Mouse (Mus musculus): ENCODE data around the gene Hist1h2be.
A peak's percentile ranks its signal among the peaks of the same experiment; 100 is the strongest.
"Not testable (repeated sequence)": the region's sequence is repeated elsewhere in the genome, so short reads cannot be mapped to it uniquely, and the experiment has no call there.

Hist1h2be gene

GRCm38 (mm10) chr13:23551146-23551834 is 69.6 kb downstream of the Hist1h2be start, which contains the start of gene Hist1h4f:
Hist1h4f (minus strand) TSS chr13:23551648.
- peak; percentile 89 for DNase-seq (ENCODE audit: low spot score)

GRCm38 (mm10) chr13:23550761-23551145 is 70.2 kb downstream of the Hist1h2be start:
- DNase-seq (ENCODE audit: low spot score), result no peak

DNA sequence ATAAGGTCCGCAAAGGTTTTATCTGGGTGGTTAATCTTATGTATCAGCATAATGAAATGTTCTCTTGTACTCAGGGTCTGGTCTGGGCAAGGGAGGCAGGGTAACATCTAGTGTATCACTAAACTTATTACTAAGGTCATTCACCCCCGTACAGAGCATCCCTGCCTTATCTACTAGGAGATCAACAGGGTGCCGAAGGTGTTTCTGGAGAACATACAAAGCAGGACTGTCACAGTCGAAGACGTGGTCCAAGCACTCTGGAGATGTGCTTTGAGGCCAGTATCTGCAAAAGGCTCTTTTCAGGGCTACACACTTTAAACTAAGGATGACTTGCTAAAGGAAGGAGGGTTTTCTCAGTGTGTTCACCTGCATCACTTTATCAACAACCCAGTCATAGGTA is 74.2 kb downstream of the Hist1h2be start:
- no peak for DNase-seq (ENCODE audit: low spot score)

GRCm38 (mm10) chr13:23544787-23545120 is 76.2 kb downstream of the Hist1h2be start:
- DNase-seq (ENCODE audit: low spot score), result not testable (repeated sequence)

- DNase-seq (ENCODE audit: low spot score), result peak; percentile 95
Observed at GRCm38 (mm10) chr13:23543965-23544786, 76.7 kb downstream of the Hist1h2be start, which contains the start of gene Hist1h3f. Hist1h3f (plus strand) TSS chr13:23544052.

DNA sequence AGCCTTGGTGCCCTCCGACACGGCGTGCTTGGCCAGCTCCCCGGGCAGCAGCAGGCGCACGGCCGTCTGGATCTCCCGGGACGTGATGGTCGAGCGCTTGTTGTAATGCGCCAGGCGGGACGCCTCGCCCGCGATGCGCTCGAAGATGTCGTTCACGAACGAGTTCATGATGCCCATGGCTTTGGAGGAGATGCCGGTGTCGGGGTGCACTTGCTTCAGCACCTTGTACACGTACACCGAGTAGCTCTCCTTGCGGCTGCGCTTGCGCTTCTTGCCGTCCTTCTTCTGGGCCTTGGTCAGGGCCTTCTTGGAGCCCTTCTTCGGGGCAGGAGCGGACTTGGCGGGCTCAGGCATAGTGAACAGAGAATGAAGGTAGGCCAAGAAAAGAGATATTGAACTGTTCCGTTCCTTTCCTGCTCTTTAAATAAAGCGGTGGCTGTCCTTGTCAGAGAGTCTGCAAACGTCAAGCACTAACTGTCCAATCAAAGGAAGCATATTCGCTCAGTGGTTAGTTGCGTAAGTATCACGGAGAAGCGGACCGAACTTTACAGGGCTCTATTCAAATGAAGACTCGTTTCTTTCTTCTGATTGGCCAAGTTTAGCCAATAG is 77.8 kb downstream of the Hist1h2be start, which contains the start of gene Hist1h2bh:
TSS of gene Hist1h2bh (minus strand) at position 394 of the 609 bp plus-strand sequence.
- peak; percentile 93 for DNase-seq (ENCODE audit: low spot score)

DNA sequence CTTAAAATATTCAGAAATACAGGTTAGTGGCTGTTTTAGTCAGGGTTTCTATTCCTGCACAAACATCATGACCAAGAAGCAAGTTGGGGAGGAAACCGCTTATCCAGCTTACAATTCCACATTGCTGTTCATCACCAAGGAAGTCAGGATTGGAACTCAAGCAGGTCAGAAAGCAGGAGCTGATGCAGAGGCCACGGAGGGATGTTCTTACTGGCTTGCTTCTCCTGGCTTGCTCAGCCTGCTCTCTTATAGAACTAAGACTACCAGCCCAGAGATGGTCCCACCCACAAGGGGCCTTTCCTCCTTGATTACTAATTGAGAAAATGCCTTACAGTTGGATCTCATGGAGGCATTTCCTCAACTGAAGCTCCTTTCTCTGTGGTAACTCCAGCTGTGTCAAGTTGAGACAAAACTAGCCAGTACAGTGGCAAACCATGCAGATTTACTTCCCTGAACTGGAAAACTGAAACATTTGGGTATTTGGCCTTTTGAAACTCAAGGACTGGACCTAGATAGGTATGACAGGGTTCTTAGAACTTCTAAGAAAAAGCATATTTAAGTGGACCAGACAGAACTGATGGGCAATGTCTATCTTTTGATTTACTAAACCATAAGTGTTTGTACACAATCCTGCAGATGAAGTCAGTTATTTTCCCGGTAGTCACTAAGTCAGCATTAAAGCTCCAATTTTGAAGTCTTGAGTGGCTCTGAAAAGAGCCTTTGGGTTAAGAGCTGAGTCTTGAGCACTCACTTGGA is 78.5 kb downstream of the Hist1h2be start:
- not testable (repeated sequence) for DNase-seq (ENCODE audit: low spot score)

DNA sequence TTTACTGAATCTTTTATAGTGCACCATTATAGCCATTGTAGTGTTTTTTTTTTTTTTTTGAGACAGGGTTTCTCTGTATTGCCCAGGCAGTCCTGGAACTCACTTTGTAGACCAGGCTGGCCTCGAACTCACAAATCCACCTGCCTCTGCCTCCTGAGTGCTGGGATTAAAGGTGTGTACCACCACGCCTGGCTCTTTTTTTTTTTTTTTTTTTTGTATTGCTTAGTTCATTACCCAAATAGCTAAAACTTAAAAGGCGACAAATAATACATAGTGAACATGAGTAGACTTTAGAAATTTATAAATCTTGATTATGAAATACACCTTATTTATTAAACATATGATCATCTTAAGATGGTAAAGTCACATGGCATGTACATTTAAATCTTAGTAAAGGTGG is 79.4 kb downstream of the Hist1h2be start:
- no peak for DNase-seq (ENCODE audit: low spot score)

DNA sequence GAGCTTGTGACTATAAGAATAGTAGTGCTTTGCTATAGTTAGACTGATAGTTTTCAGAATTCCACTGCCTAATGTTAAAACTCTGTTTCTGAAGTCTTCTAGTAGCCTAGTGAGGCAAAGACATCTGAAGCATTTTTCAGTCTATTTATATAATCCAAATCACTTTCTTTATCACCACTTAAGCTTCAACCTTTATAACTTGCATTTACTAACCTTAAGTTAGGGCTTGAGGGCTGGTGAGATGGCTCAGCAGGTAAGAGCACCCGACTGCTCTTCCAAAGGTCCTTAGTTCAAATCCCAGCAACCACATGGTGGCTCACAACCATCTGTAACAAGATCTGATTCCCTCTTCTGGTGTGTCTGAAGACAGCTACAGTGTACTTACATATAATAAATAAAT is 81.1 kb downstream of the Hist1h2be start:
- not testable (repeated sequence) for DNase-seq (ENCODE audit: low spot score)

DNA sequence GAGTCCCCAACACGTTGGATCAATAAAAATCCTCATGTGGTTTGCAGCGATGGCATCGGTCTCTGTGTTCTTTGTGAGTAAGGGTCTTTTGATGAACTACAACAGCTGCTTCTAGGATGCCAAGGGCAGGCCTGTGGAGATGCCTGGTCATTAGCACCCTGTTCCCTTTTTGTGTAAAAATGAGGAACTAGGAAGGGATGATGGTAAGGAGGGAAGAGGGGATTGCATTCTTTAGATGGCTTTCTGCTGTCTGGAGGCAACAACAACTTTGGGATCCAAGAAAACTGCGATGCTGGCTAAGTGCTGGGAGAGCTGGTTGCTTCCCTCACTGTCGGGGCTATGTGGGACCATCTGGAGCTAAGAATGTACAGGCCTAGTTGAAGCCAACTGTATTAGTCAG is 82.7 kb downstream of the Hist1h2be start:
- DNase-seq (ENCODE audit: low spot score), result no peak

GRCm38 (mm10) chr13:23537006-23537710 is 83.8 kb downstream of the Hist1h2be start:
- DNase-seq (ENCODE audit: low spot score), result no peak

DNA sequence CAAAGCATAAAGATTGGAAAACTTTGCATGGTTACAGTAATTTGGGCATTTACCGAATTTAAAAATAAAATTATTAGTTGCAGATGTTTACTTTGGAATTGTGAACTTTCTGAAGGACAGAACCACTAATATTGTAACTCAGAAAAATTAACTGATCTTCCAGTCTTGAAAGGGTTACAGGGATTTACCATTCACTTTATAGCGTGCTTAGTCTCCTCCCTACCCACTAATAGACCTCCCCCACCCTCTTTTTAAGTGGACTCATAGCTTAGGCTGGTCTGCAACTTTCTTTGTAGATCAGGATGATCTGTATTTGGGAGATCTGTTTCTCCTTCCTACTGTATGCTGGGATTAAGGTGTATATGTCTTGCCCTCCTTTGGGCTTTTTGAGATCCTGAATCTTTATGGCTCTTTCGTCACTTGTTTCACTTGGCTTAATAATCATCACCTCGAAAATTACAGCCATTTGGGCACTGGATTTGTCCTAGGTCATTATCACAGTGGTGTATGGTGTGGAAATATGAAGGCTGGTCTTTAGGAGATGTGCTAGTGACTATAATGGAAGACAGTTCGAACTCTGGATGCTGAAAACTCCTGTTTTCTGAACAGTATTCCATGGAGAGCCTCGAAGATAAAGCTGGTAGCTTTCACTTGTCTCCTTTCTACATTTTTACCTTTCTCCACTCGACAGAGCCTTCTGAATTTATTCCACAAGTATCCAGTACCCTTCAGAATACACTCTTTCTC is 84.7 kb downstream of the Hist1h2be start:
- no peak for DNase-seq (ENCODE audit: low spot score)

- peak; percentile 91 for DNase-seq (ENCODE audit: low spot score)
Observed at GRCm38 (mm10) chr13:23535137-23536075, 85.5 kb downstream of the Hist1h2be start, which contains the start of gene Hist1h3g. Hist1h3g (plus strand) TSS chr13:23535422.

GRCm38 (mm10) chr13:23534368-23535131 is 86.4 kb downstream of the Hist1h2be start:
- DNase-seq (ENCODE audit: low spot score), result no peak
